Mouse (Mus musculus) stomach, adult 2 months (tissue): ENCODE data around the gene Telo2. TPM values are rescaled to one million over a fixed set of nuclear protein-coding genes. Genes with fewer than 3 reads are reported as not detected.

Experiments
- polyA plus RNA-seq: library from polyadenylated mRNA; depleted of rRNA; stranded (reverse); fragments of >200 nt; gene quantifications from 2 replicates; pipeline ENCODE4 v1.2.3, GENCODE M21; 2012; rRNA removed

Telo2 gene
- 7.1 and 7.3 TPM in 2 replicates for polyA plus RNA-seq

DNA sequence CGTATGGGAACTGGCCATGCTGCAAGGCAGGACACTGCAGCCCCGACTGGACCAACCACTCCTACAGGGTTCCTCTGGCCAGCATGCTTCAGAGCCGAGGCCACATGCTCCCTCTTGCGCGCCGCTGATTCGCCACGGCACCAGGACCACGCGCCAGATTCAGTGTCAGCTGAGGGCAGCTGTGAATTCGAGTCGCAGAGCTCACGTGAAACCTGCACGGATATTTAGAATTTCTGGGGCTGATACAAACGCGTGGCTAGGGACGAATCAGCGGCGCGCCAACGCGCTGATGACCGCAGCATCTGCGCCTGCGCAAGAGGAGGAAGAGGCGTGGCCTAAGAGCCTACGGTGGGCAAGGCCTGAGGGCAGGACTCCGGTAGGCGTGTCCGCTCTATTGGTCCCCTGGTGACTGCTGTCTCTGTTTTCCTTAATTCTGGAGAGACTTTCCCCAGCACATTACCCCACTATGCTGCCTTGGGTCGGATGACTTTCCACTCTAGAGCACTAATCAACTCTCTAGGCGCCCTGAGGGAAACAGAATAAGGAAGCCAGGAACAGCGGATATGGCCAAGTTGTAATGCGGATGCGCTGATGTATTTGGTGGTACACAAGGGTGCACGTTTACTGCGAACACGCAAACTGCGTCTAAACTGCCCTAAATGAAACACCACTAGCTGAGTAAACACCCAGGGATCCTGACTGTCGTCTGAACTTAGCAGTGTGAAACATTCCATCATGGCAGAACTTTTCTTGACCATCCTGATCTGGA is at the start of gene Telo2:
Telo2 (minus strand) TSS at position 304 of the 769 bp plus-strand sequence.

DNA sequence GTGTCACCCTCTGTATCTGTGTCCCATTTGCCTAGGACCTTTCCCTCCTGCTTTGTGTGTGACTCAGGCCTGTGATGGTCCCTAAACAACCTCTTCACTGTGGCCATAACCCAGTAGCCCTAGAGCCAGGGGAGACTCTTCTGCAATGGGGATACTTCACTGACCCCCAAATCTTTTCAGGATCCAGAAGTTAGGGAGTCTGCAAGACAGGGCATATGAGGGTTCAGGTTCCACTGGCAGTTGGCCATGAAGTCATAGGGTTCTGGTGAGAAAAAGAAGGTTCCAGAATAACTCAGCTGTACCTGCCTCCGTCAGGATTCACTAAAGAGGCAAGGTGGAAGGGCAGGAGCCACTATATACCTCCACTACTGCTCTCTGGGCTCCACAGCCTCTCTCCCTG is 46.4 kb upstream of the Telo2 start, which contains the start of gene Ccdc154:
Ccdc154 (plus strand) TSS at position 301 of the 400 bp plus-strand sequence.

DNA sequence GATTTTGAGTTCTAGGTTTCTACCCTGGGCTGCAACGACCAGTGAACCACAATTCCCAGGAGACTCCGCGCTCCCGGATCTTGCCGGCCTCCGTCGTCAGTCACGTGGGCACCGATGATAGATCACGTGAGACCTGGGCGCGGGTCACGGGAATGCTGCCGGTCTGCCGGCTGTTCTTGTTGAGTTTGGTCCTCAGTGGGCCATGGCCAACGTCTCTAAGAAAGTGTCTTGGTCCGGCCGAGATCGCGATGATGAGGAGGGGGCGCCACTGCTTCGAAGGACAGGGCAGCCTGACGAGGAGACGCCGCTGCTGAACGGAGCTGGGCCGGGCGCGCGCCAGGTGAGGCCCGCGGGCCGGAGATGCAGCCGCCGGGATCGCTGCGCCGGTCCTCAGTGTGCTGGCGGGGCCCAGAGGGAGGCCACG is 17.5 kb upstream of the Telo2 start, which contains the start of gene Clcn7:
Clcn7 (plus strand) TSS at position 117 of the 424 bp plus-strand sequence.

DNA sequence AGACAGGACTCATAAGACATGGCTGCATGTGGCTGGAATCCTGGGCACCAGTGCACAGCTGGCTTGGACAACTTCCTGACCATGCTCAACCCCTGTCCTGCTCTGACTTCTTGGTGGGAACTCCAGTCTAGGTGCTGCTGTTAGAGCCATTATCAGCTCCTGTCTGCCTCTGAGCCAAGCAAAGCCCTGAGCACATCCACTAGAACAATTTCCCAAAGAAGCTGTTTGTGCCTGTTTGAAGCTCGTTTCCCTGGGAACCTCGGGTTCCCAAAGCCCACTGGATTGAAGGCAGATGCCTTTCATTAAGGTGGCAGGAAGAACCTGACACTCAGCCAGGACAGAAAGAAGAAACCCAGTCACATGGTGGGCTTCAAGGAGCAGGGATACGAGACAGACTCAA is 4.6 kb upstream of the Telo2 start, which contains the start of gene Ptx4:
Ptx4 (plus strand) TSS at position 355 of the 400 bp plus-strand sequence.

DNA sequence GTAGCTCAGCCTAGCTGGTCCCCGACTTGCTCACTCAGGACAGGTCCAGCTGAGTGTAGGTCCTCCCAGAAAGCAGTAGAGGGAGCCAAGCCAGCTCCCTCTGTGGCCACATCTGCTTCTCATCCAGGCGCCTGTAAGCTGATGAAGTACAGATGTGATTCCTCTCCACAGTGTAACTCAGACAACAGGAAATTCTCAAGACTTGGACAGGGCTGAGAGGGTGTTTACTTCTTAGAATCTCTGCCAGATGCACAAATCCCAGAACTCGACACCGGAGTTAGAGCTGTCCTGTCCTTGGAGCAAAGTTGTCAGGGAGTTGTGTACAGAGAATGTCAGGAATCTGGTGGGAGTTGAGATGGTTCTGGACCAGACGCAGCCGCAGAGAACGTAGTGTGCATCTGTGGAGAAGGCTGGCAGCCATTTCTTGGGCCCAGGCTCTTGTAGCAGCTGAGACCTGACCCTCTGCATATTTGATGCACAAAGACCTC is 32.3 kb downstream of the Telo2 start, which contains the start of gene Tmem204:
Tmem204 (minus strand) TSS at position 148 of the 488 bp plus-strand sequence.

Other genes starting within 250 kb of the Telo2 start
- gene Igfals, start 250.0 kb downstream of the Telo2 start, polyA plus RNA-seq = 2.3 and 5.1 TPM in 2 replicates
- 17.6 and 19.5 TPM in 2 replicates for gene Nubp2, start 229.6 kb downstream of the Telo2 start, polyA plus RNA-seq
- gene Spsb3, start 229.3 kb downstream of the Telo2 start, polyA plus RNA-seq = 55.4 and 87.4 TPM in 2 replicates
- 12.9 and 16.6 TPM in 2 replicates for gene Eme2, start 220.9 kb downstream of the Telo2 start, polyA plus RNA-seq
- gene Mrps34, start 220.9 kb downstream of the Telo2 start, polyA plus RNA-seq = 92.5 and 285 TPM in 2 replicates
- gene Nme3, start 219.5 kb downstream of the Telo2 start, polyA plus RNA-seq = 25.7 and 28.0 TPM in 2 replicates
- gene Mapk8ip3, start 179.0 kb downstream of the Telo2 start, polyA plus RNA-seq = 31.3 and 37.0 TPM in 2 replicates
- 2.4 and 3.6 TPM in 2 replicates for gene Jpt2, start 155.3 kb downstream of the Telo2 start, polyA plus RNA-seq
- 2.9 and 4.7 TPM in 2 replicates for gene Cramp1l, start 100.2 kb downstream of the Telo2 start, polyA plus RNA-seq
- gene Ift140, start 99.9 kb downstream of the Telo2 start, polyA plus RNA-seq = 2.1 and 2.7 TPM in 2 replicates
- 17.1 and 18.2 TPM in 2 replicates for gene Tmem204, start 32.4 kb downstream of the Telo2 start, polyA plus RNA-seq
- not detected in 2 replicates for gene Ptx4, start 4.8 kb upstream of the Telo2 start, polyA plus RNA-seq
- gene Clcn7, start 17.4 kb upstream of the Telo2 start, polyA plus RNA-seq = 12.3 and 13.1 TPM in 2 replicates
- gene Ccdc154, start 46.5 kb upstream of the Telo2 start, polyA plus RNA-seq = 0.08 and 0.13 TPM in 2 replicates
- 3.6 TPM in 2 replicates for gene Gm38655, start 59.5 kb upstream of the Telo2 start, polyA plus RNA-seq
- gene BC003965, start 68.6 kb upstream of the Telo2 start, polyA plus RNA-seq = 8.0 and 10.1 TPM in 2 replicates
- 8.7 and 10.6 TPM in 2 replicates for gene Unkl, start 72.4 kb upstream of the Telo2 start, polyA plus RNA-seq
- 15.3 and 17.3 TPM in 2 replicates for gene Gnptg, start 124.2 kb upstream of the Telo2 start, polyA plus RNA-seq
- 7.8 and 11.4 TPM in 2 replicates for gene Tsr3, start 124.2 kb upstream of the Telo2 start, polyA plus RNA-seq
- gene Baiap3, start 140.4 kb upstream of the Telo2 start, polyA plus RNA-seq = 5.8 and 9.5 TPM in 2 replicates
- gene Ube2i, start 158.7 kb upstream of the Telo2 start, polyA plus RNA-seq = 37.9 and 44.5 TPM in 2 replicates
- 0.10 TPM in 1 of 2 replicates, not detected in the other for gene Prss34, start 182.4 kb upstream of the Telo2 start, polyA plus RNA-seq
- gene Prss28, start 192.7 kb upstream of the Telo2 start, polyA plus RNA-seq = 0.06 and 0.09 TPM in 2 replicates
- gene Prss29, start 202.7 kb upstream of the Telo2 start, polyA plus RNA-seq = not detected in 2 replicates
- 6.2 and 33.9 TPM in 2 replicates for gene Tpsab1, start 229.6 kb upstream of the Telo2 start, polyA plus RNA-seq